Mouse (Mus musculus) kidney, adult 18-20 months (tissue): ENCODE data around the gene Pkp1.

Source experiments
- DNase-seq: peaks from one replicate; pipeline ENCODE4 v3.0.0; 2021

The Pkp1 gene

DNA sequence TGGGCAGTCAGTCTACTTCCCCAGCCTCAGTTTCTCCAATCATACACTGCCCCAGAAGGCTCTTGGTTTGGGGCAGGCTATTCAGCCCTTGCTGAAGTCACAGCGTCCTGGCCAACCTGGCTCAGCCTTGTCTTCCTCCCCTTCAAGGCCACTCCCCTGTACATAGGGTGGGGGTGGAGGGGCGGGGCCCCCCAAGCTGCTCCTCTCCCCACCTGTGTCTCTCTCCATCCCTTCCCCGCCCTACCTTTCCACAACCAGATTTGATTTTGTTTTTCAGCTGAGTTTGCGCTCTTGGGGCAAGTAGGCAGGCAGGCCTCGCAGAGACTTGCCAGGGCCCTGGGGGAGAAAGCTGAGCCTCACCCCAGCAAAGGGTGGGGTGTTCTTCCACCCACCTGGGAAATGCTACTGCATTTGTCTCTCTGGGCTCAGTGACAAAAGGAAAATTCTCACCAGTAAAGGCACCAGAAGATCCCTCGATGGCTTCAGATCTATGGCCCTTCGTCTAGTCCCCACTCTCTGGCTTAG lies 19.0 kb downstream of the Pkp1 start:
- DNase-seq: no peak

DNA sequence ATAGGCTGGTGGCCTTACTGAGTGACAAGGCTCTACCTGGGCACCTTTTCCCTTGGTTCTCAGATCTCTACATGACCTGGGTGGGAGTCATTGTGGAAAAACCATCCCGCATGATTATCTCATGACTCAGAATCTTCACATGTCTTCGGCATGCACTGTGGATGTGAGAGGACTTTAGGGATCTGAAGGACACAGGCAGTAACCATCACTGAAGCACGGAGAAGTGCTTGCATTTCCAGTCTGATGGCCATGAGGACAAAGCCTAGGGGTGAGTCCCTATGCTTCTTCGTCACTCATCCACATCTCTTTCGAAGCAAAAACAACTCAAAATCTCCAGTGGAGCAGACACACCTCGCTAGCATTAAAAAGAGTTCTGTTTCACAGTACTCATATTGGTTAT lies 19.7 kb downstream of the Pkp1 start:
- no peak for DNase-seq

DNA sequence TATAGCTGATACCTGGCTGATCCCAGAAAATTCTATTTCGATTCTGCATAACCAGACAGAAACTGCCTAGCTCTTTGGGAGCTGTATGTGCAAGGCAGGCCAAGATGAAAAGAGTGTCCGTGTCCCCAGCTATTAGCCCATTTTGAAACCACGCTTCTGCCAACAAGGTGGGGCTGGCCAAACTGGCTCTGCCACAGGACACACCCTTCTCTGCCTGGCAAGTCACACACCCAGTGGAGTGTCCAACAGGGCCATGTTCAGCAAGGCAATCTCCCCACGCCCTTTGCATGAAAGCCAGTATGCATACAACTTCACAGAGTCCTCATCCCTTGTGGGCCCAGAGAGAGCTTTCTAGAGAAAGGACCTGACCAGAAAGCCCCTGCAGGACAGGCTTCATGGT lies 23.6 kb downstream of the Pkp1 start:
- no peak for DNase-seq

DNA sequence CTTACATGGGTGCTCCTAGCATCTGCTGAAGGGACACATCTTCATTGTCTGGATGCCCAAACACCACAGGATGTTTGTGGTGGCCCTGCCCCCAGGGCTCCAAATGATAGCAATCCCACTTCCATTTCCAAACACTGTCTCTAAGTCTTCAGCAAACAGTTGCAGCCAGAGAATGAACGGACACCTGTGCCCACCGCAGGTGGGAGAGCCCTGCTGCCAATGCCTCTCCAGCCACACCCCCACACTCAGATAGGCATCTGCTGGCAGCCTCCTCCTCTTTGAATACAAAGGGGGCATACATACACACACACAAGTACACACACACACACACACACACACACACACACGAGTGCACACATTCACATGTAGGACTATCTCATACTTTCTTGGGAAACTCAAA lies 25.6 kb downstream of the Pkp1 start:
- no peak for DNase-seq

DNA sequence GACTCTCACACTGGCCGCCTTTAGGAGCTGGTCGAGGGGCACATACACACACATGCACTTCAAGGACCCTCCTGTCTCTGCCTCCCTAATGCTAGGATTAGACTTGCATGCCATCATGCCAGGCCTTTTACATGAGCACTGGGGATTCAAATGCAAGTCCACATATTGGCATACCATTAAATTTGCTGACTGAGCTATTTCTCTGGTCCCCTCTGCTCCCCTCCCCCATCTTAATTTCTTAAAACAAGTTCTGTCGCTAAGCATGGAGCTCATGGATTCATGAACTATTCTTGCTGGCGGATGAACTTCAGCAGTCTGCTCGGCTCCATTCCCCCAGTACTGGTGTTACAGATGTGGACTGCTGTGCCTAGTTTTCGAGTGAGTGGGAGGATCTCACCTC lies 26.2 kb downstream of the Pkp1 start:
- no peak for DNase-seq

DNA sequence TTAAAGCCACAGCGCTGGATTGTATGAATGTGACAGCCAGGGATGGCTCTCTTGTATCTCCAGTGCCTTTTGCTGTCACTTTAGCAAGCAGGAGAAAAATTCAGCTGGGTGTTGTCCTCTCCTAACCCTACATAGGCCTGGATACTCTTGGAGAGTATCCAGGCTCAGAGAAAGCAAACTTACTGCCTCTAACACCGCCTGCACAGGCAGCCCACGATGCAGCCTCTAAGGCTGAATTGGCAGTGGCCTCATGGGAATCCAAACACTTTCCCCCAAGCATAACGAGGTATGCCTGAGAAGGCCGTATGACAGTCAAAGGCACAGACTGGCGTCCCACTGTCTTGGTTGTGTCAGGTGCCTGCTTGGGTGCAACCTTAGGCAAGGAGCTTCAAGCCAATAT lies 26.8 kb downstream of the Pkp1 start:
- DNase-seq: no peak

DNA sequence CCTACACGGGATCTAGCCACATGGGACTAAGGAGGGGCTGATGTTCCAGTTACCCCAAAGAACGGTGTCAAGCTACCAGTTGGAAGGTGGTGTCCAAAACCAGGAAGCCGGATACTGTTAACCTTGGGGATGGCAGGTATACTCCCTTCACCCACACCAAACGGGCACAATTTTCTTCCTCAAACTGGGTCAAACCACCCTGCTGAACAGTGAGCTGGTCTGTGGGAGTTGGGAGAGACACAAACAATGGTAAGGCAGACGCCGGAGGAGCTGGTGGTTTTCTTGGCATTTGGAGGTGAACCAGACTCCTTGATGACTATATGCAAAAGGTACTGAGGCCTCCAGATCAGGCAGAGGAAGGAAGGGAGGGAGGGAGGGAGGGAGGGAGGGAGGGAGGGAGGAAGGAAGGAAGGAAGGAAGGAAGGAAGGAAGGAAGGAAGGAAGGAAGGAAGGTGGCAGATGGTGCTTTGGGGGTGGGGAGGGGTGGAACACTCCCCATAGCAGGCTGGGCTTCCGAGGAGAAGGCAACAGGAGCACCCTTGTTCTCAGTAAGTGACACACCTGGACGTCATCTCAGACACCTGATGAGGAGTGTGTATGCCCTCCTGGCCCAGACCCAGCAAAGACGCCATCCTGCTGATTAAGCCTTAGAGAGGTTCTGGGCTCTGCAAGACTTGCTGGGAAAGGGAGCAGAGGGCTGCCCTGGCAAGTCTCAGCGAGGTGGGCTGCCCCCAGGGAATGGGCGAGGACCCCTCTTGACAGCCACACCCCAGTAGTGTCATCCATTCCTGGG lies 27.4 kb downstream of the Pkp1 start:
- DNase-seq: no peak

DNA sequence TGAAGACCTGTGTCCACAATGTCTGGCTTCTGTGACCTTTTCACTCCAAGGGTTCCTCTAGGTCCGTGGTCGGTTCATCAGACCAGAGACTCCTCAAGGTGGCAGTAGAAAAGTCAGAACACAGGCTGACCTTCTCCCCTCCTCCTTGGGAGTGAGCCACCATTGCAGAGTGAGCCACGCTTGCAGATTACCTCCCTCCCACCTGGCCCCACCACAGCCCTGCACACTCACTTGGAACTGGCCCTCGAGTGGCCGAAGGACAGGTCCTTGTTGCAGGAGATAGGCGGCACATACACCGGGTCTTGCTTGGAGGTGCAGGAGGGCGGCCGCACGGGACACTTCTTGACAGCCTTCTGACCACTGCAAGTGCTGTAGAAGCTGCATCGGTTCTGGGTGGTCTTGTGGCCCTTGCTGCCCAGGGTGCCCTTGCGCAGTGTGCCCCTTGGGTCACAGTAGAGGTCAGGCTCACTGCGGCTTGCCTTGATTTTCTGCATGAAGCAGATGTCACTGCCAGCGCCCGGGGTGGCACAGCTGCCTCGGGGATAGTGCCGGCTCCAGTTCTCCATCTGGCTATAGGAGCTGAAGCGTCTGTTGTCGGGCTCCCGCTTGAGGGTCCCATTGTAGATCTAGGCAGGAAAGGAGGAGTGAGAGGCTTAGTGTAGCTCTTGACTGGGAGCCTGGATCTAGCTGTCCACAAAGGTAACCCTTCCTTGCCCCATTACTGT lies 29.4 kb downstream of the Pkp1 start:
- DNase-seq: no peak

DNA sequence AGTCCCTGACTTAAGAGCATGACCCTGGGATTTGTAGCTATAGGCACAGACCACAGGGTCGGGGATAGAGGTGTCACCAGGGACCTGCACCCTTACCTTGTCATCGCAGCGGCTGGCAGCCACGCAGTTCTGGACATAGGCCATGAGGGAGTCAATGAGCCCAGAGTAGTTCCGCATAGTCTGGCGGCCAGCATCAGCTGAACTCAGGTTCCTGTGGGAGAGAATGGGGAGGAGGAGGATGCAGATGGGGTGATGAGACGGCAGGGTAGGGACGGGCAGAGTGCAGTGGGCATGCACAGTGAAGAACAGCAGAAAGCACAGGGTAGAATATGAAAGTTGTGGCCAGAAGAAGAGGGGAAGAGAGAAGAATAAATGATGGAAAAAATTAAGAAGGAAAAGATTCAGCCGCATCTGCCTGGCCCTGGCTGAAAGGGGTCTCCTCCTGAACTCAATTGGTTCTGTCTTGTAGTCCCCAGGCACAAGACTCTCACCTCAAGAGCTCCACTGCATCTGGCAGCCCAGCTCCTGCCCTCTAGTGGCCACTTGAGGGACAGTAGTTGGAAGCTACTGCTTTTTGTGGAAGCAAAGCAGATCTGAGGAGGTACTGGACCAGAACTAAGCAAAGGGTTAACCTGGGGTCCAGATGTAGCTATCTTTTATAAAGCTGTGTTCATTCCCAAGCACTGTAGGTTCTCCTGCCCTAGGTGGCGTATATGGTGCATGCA lies 36.5 kb downstream of the Pkp1 start:
- DNase-seq: peak; percentile 62

DNA sequence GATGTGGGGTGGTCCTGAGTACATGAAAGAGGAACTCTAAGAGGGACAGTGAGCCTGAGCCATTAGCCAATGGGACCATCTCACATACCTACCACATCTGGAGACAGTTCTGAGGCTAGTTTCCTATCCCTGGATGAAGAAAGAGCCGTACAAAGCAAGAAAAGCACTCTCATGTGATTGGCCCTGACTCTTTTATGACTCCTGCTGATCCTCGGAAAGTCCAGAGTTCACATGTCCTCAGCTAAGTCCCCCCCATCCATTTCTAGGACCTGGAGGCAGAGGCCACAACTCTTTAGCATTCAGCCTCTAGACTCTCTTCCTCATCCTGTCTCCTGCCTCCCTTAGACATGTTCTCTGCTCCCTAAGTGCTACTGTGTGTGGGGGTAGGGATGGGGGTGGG lies 41.8 kb downstream of the Pkp1 start:
- no peak for DNase-seq

DNA sequence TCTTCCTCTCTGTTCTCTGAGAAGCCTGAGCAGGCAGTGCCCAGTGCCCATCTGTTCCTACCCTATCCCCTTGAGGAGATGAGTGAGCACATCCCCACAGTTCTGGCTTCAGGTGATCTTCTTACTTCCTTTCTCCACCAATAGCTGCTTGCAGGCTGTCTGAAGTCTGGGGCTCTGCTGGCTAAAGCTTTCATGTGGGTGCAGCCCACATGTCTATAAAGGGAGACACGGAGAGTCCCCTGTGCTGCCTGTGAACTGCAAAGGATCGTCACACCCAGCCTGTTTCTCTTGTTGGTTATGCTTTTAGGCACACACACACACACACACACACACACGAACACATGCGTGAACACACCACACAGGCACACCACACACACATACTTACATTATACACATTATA lies 46.0 kb downstream of the Pkp1 start:
- no peak for DNase-seq

DNA sequence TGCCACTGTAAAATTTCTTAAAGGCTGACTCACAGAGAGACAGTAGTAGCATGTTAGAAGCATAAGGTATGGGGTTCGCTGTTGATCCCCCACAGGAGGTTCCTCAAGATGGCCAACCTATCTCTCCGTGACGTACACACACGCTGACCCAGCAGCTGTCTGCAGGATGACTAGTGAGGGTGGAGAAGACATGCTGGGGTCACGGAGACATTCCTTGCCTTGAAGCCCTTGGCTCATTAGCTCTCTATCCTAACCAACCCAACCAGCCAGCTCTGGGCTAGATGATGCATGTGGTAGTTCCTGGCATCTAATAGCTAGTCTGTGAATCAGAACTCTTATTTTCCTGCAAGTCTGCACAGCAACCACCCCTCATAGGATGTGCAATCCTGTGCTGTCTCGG lies 50.4 kb downstream of the Pkp1 start:
- no peak for DNase-seq

DNA sequence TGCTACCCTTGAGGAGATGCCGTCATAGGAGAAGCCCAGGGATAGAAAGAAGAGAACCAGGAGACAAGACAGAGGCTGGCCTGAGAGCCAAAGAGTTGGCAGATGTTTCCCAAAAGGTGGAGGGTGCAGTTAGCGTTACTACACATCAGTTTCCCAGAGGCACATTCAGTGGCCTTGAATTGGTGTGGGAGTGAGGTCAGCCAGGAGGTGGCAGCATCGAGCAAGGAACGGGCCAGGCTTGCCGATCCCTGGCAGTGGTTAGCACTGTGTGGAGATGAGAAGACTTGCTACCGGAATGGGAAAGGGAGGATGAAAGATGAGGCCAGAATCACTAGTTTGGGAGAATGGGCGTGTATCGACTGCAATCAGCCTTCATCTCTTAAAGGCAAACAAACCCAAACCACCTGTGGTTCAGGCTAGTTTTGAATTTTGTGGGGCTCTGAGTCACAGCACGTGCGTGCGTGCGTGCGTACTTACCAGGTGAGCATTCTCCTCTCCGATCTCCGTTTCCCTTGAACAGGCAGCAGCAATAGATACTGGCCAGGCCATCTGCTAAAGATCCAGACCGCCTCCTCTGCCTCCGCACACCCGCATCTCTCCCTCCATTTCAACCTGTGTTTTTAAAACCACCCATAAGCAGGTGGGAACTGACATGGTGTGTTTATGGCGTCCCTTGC lies 53.4 kb downstream of the Pkp1 start:
- peak; percentile 79 for DNase-seq

DNA sequence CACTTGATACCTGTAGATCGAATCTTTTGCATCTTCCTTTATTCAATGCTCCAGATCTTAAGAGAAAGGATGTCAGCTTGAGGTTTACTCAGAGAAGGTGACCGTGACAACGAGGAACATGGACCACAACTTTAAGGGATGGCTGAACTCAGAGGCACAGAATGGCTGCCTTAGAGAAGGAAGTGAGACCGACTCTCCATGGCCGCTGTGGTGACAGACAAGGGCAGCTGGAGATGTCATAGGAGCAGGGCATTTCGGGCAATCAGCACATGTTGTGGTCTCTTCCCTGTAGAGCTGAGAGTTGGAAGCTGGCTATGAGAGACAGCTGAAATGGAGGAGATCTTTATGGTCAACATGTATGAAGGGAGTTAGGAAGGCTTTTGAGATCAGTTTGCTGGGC lies 54.2 kb downstream of the Pkp1 start:
- DNase-seq: no peak

DNA sequence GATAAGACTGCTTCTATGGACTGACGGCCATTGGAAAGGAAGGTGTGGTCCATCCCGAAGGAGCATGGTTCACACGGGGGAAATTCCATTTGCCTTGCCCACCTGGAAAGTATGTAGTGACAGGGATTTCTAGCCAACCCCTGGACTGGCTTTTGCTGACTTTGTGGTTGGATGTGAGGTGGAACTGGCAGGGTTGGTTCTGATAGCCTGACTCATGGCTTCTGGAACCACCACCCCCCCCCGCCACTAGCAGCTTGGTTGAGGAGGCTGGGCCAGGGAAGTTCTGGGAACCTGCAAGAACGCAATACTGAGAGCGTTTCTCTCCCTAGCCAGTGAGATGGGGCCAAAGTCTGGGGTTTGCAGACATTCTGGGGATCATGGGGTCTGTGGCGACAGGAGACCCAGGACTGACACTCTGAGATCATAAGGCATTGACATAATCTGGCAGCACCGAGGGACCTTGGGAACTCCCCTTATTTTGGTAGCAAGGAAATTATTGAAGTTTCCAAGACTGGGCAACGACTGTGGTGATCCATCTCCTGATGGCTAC lies 55.1 kb downstream of the Pkp1 start:
- no peak for DNase-seq

DNA sequence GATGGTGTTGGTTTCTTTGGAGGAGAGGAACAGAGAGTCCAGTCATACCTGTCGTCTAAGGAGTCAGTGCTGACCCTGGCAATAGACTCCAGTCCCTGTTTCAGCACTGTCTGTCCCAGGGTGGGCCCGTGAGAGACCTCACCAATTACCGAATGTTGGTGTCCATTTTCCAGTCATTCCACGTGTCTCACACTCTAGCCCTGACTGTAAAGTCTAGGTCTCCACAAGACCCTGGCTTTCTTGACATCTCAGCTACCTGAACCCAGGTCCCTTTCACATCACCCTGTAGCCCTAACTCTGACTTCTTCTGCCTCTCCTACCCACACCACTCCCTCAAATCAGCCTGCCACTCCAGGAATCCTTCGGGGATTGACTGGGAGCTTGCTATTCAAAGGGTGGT lies 56.4 kb downstream of the Pkp1 start:
- no peak for DNase-seq

DNA sequence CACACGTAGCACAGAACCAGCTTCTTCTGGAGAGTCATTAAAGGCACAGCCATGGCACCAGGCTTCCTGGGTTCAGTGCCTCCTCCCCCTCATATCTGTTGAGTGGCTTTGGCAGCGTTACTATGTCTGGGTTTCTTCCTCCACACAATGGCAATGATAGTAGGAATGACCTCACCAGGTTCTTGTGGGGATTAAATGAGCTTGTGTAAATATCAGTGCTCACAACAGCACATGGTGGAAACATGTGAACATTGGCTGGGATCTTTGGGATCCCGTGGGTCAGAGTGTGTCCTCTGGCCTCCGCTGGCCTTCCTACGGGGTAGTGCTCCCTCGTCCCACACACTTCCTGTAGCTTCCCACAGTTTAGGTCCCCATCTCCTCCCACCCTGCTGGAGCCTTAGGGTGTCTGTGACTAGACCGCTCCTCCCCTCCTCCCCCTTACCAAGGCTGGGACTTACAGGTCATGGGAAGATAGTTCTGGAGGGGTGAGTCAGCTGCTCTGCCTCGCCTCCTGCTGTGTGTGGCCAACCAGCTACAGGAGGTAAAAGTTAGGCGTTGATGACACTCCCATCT lies 56.9 kb downstream of the Pkp1 start:
- DNase-seq: no peak

DNA sequence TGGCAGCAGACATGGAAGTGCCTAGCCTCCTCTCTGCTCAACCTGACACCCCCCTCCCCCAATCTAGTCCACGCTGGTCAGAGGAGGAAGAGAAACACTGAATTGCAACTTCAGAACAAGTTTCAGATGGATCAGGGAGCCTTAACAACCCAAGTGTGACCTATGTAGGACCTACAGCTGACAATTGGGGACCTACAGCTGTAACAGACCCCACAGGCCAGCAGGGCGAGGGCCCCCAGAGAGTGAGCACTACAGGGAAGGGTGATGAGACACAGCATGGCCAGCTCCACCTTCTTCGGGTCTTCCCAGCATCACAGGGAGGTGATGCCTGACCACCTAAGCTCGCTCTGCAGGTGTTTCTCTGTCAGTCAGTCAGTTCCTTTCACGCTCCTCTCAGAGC lies 57.9 kb downstream of the Pkp1 start:
- DNase-seq: no peak

DNA sequence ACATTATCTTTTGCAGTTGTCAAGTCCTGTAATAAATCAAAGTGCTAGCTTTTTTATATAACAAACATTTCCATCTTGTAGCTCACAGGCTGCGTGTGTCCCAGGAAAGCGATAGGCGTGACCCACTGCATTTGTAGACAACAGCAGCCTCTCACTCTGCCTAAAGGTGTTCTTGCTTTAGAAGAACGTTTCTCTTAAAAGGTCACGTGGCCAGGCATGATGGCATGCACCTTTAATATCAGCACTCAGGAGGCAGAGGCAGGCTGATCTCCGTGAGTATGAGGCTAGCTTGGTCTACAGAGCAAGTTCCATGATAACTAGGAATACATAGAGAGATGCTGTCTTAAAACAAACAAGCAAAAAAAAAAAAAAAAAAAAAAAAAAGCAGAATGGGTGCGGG lies 60.5 kb downstream of the Pkp1 start:
- DNase-seq: no peak

DNA sequence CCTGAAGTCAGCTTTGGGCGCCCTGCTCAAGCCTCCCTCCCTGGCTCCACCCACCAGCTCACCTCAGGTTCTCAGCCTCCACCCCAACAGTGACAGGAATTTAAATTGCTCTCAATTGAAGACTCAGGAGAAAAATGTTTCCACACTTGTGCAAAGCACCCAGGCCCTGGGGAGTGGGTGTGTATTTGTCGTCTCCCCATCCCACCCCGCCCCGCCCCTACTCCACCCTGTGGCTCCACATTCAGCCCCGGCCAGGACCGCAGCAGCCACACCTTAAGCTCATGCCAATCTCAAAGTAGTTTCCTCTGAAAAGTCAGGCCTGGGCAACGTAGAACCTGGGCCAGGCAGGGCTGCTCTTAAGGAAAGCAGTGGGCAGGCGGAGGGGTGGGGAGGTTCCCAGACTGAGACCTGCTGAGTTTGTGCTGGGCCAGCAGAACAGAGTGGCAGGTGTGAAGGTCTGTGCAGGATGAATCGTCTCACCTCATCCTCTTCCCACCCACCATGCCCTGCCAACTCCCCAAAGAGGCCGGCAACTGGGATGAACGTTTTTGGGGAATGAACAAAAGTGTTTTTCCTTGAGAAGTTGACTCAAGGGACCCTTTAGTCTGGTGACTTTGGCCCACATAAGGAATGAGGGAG lies 61.8 kb downstream of the Pkp1 start:
- no peak for DNase-seq

DNA sequence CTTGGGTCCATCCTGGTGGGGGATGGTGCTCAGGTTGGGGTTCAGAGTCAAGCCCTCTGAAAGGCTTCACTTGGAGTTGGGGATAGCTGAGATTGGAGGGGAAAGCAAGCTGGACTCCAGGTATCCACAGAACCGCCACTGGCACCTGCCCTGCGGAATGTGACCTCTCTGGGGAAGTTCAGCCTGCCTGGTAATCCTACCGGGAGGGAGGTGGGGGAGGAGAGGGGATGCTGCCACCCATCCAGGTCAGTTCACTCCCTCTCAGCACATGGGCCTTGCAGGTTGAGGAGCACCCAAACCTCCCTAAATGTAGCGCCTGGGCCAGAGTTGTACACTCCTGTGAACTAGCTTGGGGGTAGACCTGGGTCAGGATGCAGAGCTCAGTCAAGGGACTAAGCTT lies 62.9 kb downstream of the Pkp1 start:
- DNase-seq: no peak

DNA sequence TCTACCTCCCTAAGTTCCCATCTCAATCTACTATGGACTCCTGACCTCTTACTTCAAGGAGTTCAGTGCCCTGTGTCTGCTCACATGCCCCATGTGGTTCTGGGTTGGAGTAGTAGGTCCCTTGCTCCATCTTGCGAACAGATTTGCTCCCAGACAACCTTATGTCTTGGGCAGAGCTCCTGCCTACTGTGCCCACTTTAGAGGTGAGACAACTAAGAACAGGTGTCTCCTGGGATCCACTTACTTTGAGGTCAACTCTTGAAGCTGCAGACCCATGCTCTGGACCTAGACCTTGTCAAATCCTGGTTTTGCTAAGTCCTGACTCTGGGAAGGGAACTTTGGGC lies 63.7 kb downstream of the Pkp1 start:
- no peak for DNase-seq
